9 mouse cellular contexts compared by ENCODE assay signal in genomic region chr14:25127544-25128159, GRCm38 (mm10).
A peak's percentile ranks its signal among the peaks of the same experiment; 100 is the strongest.
DNase-seq lines count a peak whose midpoint lies in the region; ATAC-seq lines count a peak whose summit lies in the region.
"Had no signal": no experiment of that assay in that cellular context is flagged by ENCODE, and none has a peak within 500 bp of the region (broad histone marks: within the 10 kb centered on the region; RNA-seq: fewer than 3 reads in every experiment).

No protein-coding gene starts in this region.

- peak overlapping the region; percentile 48 for H3K9ac ChIP-seq in forebrain, embryonic 14.5 days (ENCODE audit: low read length)
- H3K9ac ChIP-seq in neural tube, embryonic 12.5 days = peak overlapping the region; percentile 3; the same call in 1 of the 2 replicates

- H3K36me3 ChIP-seq in forebrain, embryonic 14.5 days (ENCODE audit: control insufficient read depth, insufficient read depth, low read length) = no peaks in the 10 kb centered on the region
- no peaks in the 10 kb centered on the region for H3K36me3 ChIP-seq in neural tube, embryonic 12.5 days

- H3K4me1 ChIP-seq in forebrain, embryonic 14.5 days (ENCODE audit: control insufficient read depth, insufficient read depth, low read length) = peaks cover 36% of the 10 kb centered on the region
- peaks cover 44% of the 10 kb centered on the region for H3K4me1 ChIP-seq in neural tube, embryonic 12.5 days

- ATAC-seq in forebrain, embryonic 14.5 days = peak; percentile 58
- ATAC-seq in neural tube, embryonic 12.5 days (ENCODE audit: low FRiP score, low read depth) = peak; percentile 56; the same call in 1 of the 2 replicates

- peak; percentile 39 for DNase-seq in cerebellum, adult 9-10 months
- no peak for DNase-seq in cerebellum, postnatal 4 days (ENCODE audit: low spot score in 2 of 2)
- peak; percentile 75 for DNase-seq in forebrain, embryonic 14.5 days (ENCODE audit: low spot score)
- peak; percentile 37 for DNase-seq in layer of hippocampus, postnatal 36 days
- no peak for DNase-seq in ovary, postnatal 14 days (ENCODE audit: low spot score)
- no peak for DNase-seq in Muller cell, postnatal 12 days (ENCODE audit: inconsistent ontology term)
- DNase-seq in gastrocnemius, adult 8-10 months (ENCODE audit: low spot score in 2 of 2) = no peak
- DNase-seq: liver had no signal

- no peak overlapping the region for H3K4me3 ChIP-seq in forebrain, embryonic 14.5 days (ENCODE audit: low read depth, low read length)
- H3K4me3 ChIP-seq in neural tube, embryonic 12.5 days = no peak overlapping the region

- no peaks in the 10 kb centered on the region for H3K27me3 ChIP-seq in forebrain, embryonic 14.5 days (replicated peaks; ENCODE audit: control insufficient read depth, insufficient read depth, low read length)
- H3K27me3 ChIP-seq in neural tube, embryonic 12.5 days (replicated peaks) = no peaks in the 10 kb centered on the region

- peak overlapping the region; percentile 23 for H3K4me2 ChIP-seq in forebrain, embryonic 14.5 days (ENCODE audit: low read length)
- peak overlapping the region; percentile 17; the same call in 1 of the 2 replicates for H3K4me2 ChIP-seq in neural tube, embryonic 12.5 days (replicated peaks)

- 19% methylated on average over 14 of the region's 14 CpGs for WGBS in forebrain, embryonic 14.5 days
- WGBS in neural tube, embryonic 12.5 days = 41% methylated on average over 14 of the region's 14 CpGs

- H3K9me3 ChIP-seq in forebrain, embryonic 14.5 days (replicated peaks; ENCODE audit: control insufficient read depth, low read length) = no peaks in the 10 kb centered on the region
- H3K9me3 ChIP-seq in neural tube, embryonic 12.5 days = no peaks in the 10 kb centered on the region

- peak overlapping the region; percentile 82 for H3K27ac ChIP-seq in forebrain, embryonic 14.5 days (ENCODE audit: low read depth, low read length)
- H3K27ac ChIP-seq in neural tube, embryonic 12.5 days = peak overlapping the region; percentile 47; the same call in 1 of the 2 replicates

Comparison
In these comparisons a context has a peak if more than half of its experiments do, and no peak if none do; other contexts are left out.
1. DNase-seq: peak in cerebellum, adult 9-10 months (single experiment), forebrain, embryonic 14.5 days (single experiment) and layer of hippocampus, postnatal 36 days (2 of 2); none in cerebellum, postnatal 4 days (0 of 2), ovary, postnatal 14 days (single experiment), Muller cell, postnatal 12 days (single experiment) and gastrocnemius, adult 8-10 months (0 of 2).